Mouse (Mus musculus): ENCODE measurements around the gene Prl8a2. TPM values are rescaled to one million over a fixed set of nuclear protein-coding genes. Genes with fewer than 3 reads are reported as not detected.

Gene Prl8a2
- not detected in 2 replicates for polyA plus RNA-seq (2015; fragmentation: Nextera tagmentation; extraction: Ambion mirVana)

- no peak within 1 kb of the TSS for H3K4me3 ChIP-seq (ENCODE audit: low read length)
- no peak for ATAC-seq
- no peak within 1 kb of the TSS for H3K4me2 ChIP-seq (ENCODE audit: low read depth, low read length)
- H3K27ac ChIP-seq (ENCODE audit: low read length): no peak within 1 kb of the TSS
- H3K9ac ChIP-seq (ENCODE audit: low read depth, low read length): no peak within 1 kb of the TSS
- no peaks in the 10 kb centered on the region for H3K27me3 ChIP-seq (replicated peaks; ENCODE audit: control insufficient read depth, insufficient read depth, low read length)
- no peaks in the 10 kb centered on the region for H3K4me1 ChIP-seq (ENCODE audit: control insufficient read depth, insufficient read depth, low read length)
- H3K9me3 ChIP-seq (ENCODE audit: control insufficient read depth, low read length): no peaks in the 10 kb centered on the region
- whole genome bisulfite sequencing: 81% methylated on average over 2 of the region's 2 CpGs
- no peaks in the 10 kb centered on the region for H3K36me3 ChIP-seq (ENCODE audit: control insufficient read depth, insufficient read depth, low read length)
Observed at GRCm38 (mm10) chr13:27345373-27345772, at the start of gene Prl8a2. Gene Prl8a2, plus strand, starts transcription at chr13:27345673.

- Histone ChIP-seq H3K4me1 (ENCODE audit: control insufficient read depth, insufficient read depth, low read length) (no peaks in the 10 kb centered on the region), H3K9ac (ENCODE audit: low read depth, low read length) (no peak within 1 kb of the TSS), H3K4me3 (ENCODE audit: low read length) (no peak within 1 kb of the TSS), H3K4me2 (ENCODE audit: low read depth, low read length) (no peak within 1 kb of the TSS), H3K27me3 (replicated peaks; ENCODE audit: control insufficient read depth, insufficient read depth, low read length) (no peaks in the 10 kb centered on the region), H3K36me3 (ENCODE audit: control insufficient read depth, insufficient read depth, low read length) (no peaks in the 10 kb centered on the region), H3K9me3 (ENCODE audit: control insufficient read depth, low read length) (no peaks in the 10 kb centered on the region), H3K27ac (ENCODE audit: low read length) (no peak within 1 kb of the TSS)
- WGBS: 63% methylated on average over 7 of the region's 7 CpGs
- peak; percentile 99 for ATAC-seq
Observed at GRCm38 (mm10) chr13:27312334-27313225, 32.9 kb upstream of the Prl8a2 start, which contains the start of gene Prl6a1. Gene Prl6a1, plus strand, starts transcription at chr13:27312627.

- H3K27me3 ChIP-seq (replicated peaks; ENCODE audit: control insufficient read depth, insufficient read depth, low read length): no peaks in the 10 kb centered on the region
- H3K4me3 ChIP-seq (ENCODE audit: low read length): no peak overlapping the region
- H3K4me1 ChIP-seq (ENCODE audit: control insufficient read depth, insufficient read depth, low read length): no peaks in the 10 kb centered on the region
- no peak for ATAC-seq
- H3K36me3 ChIP-seq (ENCODE audit: control insufficient read depth, insufficient read depth, low read length): no peaks in the 10 kb centered on the region
- WGBS: 74% methylated on average over 1 of the region's 1 CpGs
- H3K9me3 ChIP-seq (ENCODE audit: control insufficient read depth, low read length): no peaks in the 10 kb centered on the region
- no peak overlapping the region for H3K4me2 ChIP-seq (ENCODE audit: low read depth, low read length)
- no peak overlapping the region for H3K9ac ChIP-seq (ENCODE audit: low read depth, low read length)
- no peak overlapping the region for H3K27ac ChIP-seq (ENCODE audit: low read length)
Observed at GRCm38 (mm10) chr13:27334989-27335388, 10.5 kb upstream of the Prl8a2 start.

GRCm38 (mm10) chr13:27342733-27343275, 2.7 kb upstream of the Prl8a2 start:
- H3K36me3 ChIP-seq (ENCODE audit: control insufficient read depth, insufficient read depth, low read length): no peaks in the 10 kb centered on the region
- no peaks in the 10 kb centered on the region for H3K9me3 ChIP-seq (ENCODE audit: control insufficient read depth, low read length)
- no peaks in the 10 kb centered on the region for H3K4me1 ChIP-seq (ENCODE audit: control insufficient read depth, insufficient read depth, low read length)
- peak; percentile 46; the same call in 1 of the 2 replicates for ATAC-seq
- no peak overlapping the region for H3K27ac ChIP-seq (ENCODE audit: low read length)
- no peak overlapping the region for H3K4me3 ChIP-seq (ENCODE audit: low read length)
- 43% methylated on average over 3 of the region's 3 CpGs for WGBS
- no peak overlapping the region for H3K4me2 ChIP-seq (ENCODE audit: low read depth, low read length)
- no peak overlapping the region for H3K9ac ChIP-seq (ENCODE audit: low read depth, low read length)
- H3K27me3 ChIP-seq (replicated peaks; ENCODE audit: control insufficient read depth, insufficient read depth, low read length): no peaks in the 10 kb centered on the region

- 72% methylated on average over 6 of the region's 6 CpGs for WGBS
- no peak for ATAC-seq
- Histone ChIP-seq H3K27me3 (replicated peaks; ENCODE audit: control insufficient read depth, insufficient read depth, low read length) (no peaks in the 10 kb centered on the region), H3K36me3 (ENCODE audit: control insufficient read depth, insufficient read depth, low read length) (no peaks in the 10 kb centered on the region), H3K9ac (ENCODE audit: low read depth, low read length) (no peak within 1 kb of the TSS), H3K9me3 (ENCODE audit: control insufficient read depth, low read length) (no peaks in the 10 kb centered on the region), H3K4me1 (ENCODE audit: control insufficient read depth, insufficient read depth, low read length) (no peaks in the 10 kb centered on the region), H3K4me2 (ENCODE audit: low read depth, low read length) (no peak within 1 kb of the TSS), H3K27ac (ENCODE audit: low read length) (no peak within 1 kb of the TSS), H3K4me3 (ENCODE audit: low read length) (no peak within 1 kb of the TSS)
Observed at GRCm38 (mm10) chr13:27390746-27391145, 45.3 kb downstream of the Prl8a2 start, which contains the start of gene Prl2b1. Gene Prl2b1, minus strand, starts transcription at chr13:27390846.

- Histone ChIP-seq H3K27me3 (replicated peaks; ENCODE audit: control insufficient read depth, insufficient read depth, low read length) (no peaks in the 10 kb centered on the region), H3K4me2 (ENCODE audit: low read depth, low read length) (no peak overlapping the region), H3K4me3 (ENCODE audit: low read length) (no peak overlapping the region), H3K27ac (ENCODE audit: low read length) (no peak overlapping the region), H3K4me1 (ENCODE audit: control insufficient read depth, insufficient read depth, low read length) (no peaks in the 10 kb centered on the region), H3K36me3 (ENCODE audit: control insufficient read depth, insufficient read depth, low read length) (no peaks in the 10 kb centered on the region), H3K9me3 (ENCODE audit: control insufficient read depth, low read length) (no peaks in the 10 kb centered on the region), H3K9ac (ENCODE audit: low read depth, low read length) (no peak overlapping the region)
- no peak for ATAC-seq
- WGBS: 87% methylated on average over 7 of the region's 7 CpGs
Observed at GRCm38 (mm10) chr13:27399061-27399724, 53.7 kb downstream of the Prl8a2 start.

Other genes starting within 250 kb of the Prl8a2 start
- gene Prl3d2, start 224.0 kb upstream of the Prl8a2 start, polyA plus RNA-seq (2015; fragmentation: Nextera tagmentation; extraction: Ambion mirVana): not detected in 2 replicates
- gene Prl3d3, start 188.9 kb upstream of the Prl8a2 start, polyA plus RNA-seq (2015; fragmentation: Nextera tagmentation; extraction: Ambion mirVana): not detected in 2 replicates
- gene Prl3c1, start 149.0 kb upstream of the Prl8a2 start, polyA plus RNA-seq (2015; fragmentation: Nextera tagmentation; extraction: Ambion mirVana): not detected in 2 replicates
- not detected in 2 replicates for gene Prl3b1, start 103.8 kb upstream of the Prl8a2 start, polyA plus RNA-seq (2015; fragmentation: Nextera tagmentation; extraction: Ambion mirVana)
- not detected in 2 replicates for gene Prl3a1, start 86.2 kb upstream of the Prl8a2 start, polyA plus RNA-seq (2015; fragmentation: Nextera tagmentation; extraction: Ambion mirVana)
- gene Prl6a1, start 33.0 kb upstream of the Prl8a2 start, polyA plus RNA-seq (2015; fragmentation: Nextera tagmentation; extraction: Ambion mirVana): 0.21 and 1.1 TPM in 2 replicates
- not detected in 2 replicates for gene Prl2b1, start 45.2 kb downstream of the Prl8a2 start, polyA plus RNA-seq (2015; fragmentation: Nextera tagmentation; extraction: Ambion mirVana)
- not detected in 2 replicates for gene Prl8a6, start 93.0 kb downstream of the Prl8a2 start, polyA plus RNA-seq (2015; fragmentation: Nextera tagmentation; extraction: Ambion mirVana)
- not detected in 2 replicates for gene Prl8a8, start 167.5 kb downstream of the Prl8a2 start, polyA plus RNA-seq (2015; fragmentation: Nextera tagmentation; extraction: Ambion mirVana)
- gene Prl8a9, start 218.9 kb downstream of the Prl8a2 start, polyA plus RNA-seq (2015; fragmentation: Nextera tagmentation; extraction: Ambion mirVana): not detected in 2 replicates
- not detected in 2 replicates for gene Prl8a1, start 236.5 kb downstream of the Prl8a2 start, polyA plus RNA-seq (2015; fragmentation: Nextera tagmentation; extraction: Ambion mirVana)

Data from intestine, embryonic 16.5 days (tissue).